Mouse (Mus musculus): ENCODE data around the gene Xpnpep2.
A peak's percentile ranks its signal among the peaks of the same experiment; 100 is the strongest.

Xpnpep2 gene

GRCm38 (mm10) chrX:48108394-48109315 lies at the start of gene Xpnpep2:
Xpnpep2 (plus strand) TSS chrX:48108725.
- DNase-seq, result peak; percentile 26

GRCm38 (mm10) chrX:48062481-48062880 lies 46.0 kb upstream of the Xpnpep2 start:
- DNase-seq, result no peak

- no peak for DNase-seq
Observed at GRCm38 (mm10) chrX:48064166-48064853, 44.2 kb upstream of the Xpnpep2 start.

- peak; percentile 18 for DNase-seq
Observed at GRCm38 (mm10) chrX:48066891-48067290, 41.6 kb upstream of the Xpnpep2 start.

- DNase-seq, result no peak
Observed at GRCm38 (mm10) chrX:48071961-48072360, 36.6 kb upstream of the Xpnpep2 start.

- no peak for DNase-seq
Observed at GRCm38 (mm10) chrX:48072401-48072800, 36.1 kb upstream of the Xpnpep2 start.

GRCm38 (mm10) chrX:48074691-48075090 lies 33.8 kb upstream of the Xpnpep2 start:
- DNase-seq, result no peak

- DNase-seq, result no peak
Observed at GRCm38 (mm10) chrX:48076806-48077425, 31.6 kb upstream of the Xpnpep2 start.

- DNase-seq, result no peak
Observed at GRCm38 (mm10) chrX:48082364-48082763, 26.2 kb upstream of the Xpnpep2 start.

- DNase-seq, result no peak
Observed at GRCm38 (mm10) chrX:48092129-48092528, 16.4 kb upstream of the Xpnpep2 start.

GRCm38 (mm10) chrX:48093555-48093954 lies 15.0 kb upstream of the Xpnpep2 start:
- no peak for DNase-seq

- DNase-seq, result peak; percentile 66
Observed at GRCm38 (mm10) chrX:48094658-48095057, 13.9 kb upstream of the Xpnpep2 start.

- no peak for DNase-seq
Observed at GRCm38 (mm10) chrX:48096580-48096979, 11.9 kb upstream of the Xpnpep2 start.

- DNase-seq, result no peak
Observed at GRCm38 (mm10) chrX:48098470-48099129, 9.9 kb upstream of the Xpnpep2 start.

GRCm38 (mm10) chrX:48099871-48100270 lies 8.7 kb upstream of the Xpnpep2 start:
- DNase-seq, result peak; percentile 34

GRCm38 (mm10) chrX:48103256-48103655 lies 5.3 kb upstream of the Xpnpep2 start:
- no peak for DNase-seq

GRCm38 (mm10) chrX:48104736-48105441 lies 3.6 kb upstream of the Xpnpep2 start:
- no peak for DNase-seq

- DNase-seq, result peak; percentile 71
Observed at GRCm38 (mm10) chrX:48106226-48106625, 2.3 kb upstream of the Xpnpep2 start.

- no peak for DNase-seq
Observed at GRCm38 (mm10) chrX:48109316-48109655, 761 bp downstream of the Xpnpep2 start.

- no peak for DNase-seq
Observed at GRCm38 (mm10) chrX:48119294-48119693, 10.8 kb downstream of the Xpnpep2 start.

- peak; percentile 74 for DNase-seq
Observed at GRCm38 (mm10) chrX:48124132-48125071, 15.9 kb downstream of the Xpnpep2 start.

Measured in lung, postnatal 36 days (tissue).